Mouse (Mus musculus) adrenal gland, postnatal 36 days (tissue): ENCODE results near the gene Zfp287. TPM values are rescaled to one million over a fixed set of nuclear protein-coding genes. Genes with fewer than 3 reads are reported as not detected.
A peak's percentile ranks its signal among the peaks of the same experiment; 100 is the strongest.
"Not testable (repeated sequence)": the region's sequence is repeated elsewhere in the genome, so short reads cannot be mapped to it uniquely, and the experiment has no call there.

Experiments
- DNase-seq, 2 experiments: peaks; one replicate each; pipeline ENCODE4 v3.0.0; 2021; ENCODE audit warnings: mixed read lengths in 1 of 2
- long read RNA-seq, 2 experiments: library from polyadenylated mRNA; stranded (forward); transcript quantifications; one replicate each; pipeline ENCODE4 v2.0.0; 2021; ENCODE audit warnings: borderline sequencing depth in 2 of 2
- total RNA-seq, 2 experiments: library from RNA; stranded (reverse); gene quantifications; 2 replicates each; pipeline ENCODE4 v1.2.3; 2021

Zfp287 gene
- 1 to 10 TPM; 3.2 to 3.8 TPM for total RNA-seq
- long read RNA-seq, experiment 1, partial matches to known transcripts, result 1 of 1 reads
- long read RNA-seq, experiment 1, other reads (novel, unspliced or antisense), result 0 of 1 reads
- long read RNA-seq, experiment 2, partial matches to known transcripts, result 0 of 3 reads
- long read RNA-seq, experiment 2, other reads (novel, unspliced or antisense), result 2 of 3 reads

DNA sequence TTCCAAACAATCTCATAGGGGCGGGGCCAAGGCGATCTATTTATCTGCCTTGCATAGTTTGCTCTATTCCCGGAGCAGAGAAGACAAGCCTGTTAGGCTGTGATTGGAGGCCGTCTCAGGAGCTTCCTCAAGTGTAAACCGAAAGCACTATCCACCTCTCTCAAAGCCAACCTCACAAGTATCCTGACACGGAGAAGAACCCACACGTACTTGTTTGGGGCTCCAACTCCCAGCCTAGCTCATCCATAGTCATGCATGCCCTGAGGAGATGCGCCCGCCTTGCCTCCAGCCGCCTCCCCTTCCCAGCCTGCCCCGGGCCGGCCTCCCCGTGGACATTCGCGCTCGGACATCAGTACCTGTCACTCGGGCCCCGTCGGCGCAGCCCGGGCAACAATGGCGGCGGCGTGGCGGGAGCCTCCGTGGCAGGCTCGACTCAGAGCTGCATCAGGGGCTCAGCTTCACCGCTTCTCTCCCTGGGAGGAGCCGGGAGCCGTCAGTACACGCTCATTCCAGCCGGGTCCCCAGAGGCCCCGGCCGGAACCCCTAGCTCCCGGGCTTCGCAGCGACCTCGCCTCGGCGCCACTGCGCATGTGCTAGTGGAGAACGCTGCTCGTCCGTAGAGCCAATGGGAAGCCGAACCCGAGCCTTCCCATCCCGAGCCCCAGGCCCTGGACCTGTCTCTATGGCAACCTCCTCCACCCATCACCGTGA, at the start of gene Zfp287:
Zfp287 (minus strand) TSS at position 595 of the 711 bp plus-strand sequence.
- DNase-seq, result peak; percentile 91 to 93

DNA sequence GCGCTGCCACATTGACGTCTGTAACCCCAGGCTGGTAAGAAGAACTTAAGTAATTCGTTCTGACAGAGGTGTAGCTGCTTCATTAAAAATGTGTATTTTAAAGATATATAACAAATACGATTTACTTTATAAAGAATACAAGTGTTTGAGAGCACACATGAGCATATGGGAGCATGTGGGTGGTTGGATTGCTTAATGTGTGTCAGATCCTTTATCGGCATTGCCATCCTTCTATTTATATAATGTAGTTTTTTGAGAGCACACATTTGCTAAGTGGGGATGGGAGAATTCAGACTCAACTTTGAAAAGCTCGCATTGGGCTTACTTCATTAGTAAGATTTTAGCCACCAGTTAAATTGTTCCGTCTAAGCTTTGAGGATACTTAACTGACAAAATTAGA, 44.8 kb upstream of the Zfp287 start:
- no peak for DNase-seq

DNA sequence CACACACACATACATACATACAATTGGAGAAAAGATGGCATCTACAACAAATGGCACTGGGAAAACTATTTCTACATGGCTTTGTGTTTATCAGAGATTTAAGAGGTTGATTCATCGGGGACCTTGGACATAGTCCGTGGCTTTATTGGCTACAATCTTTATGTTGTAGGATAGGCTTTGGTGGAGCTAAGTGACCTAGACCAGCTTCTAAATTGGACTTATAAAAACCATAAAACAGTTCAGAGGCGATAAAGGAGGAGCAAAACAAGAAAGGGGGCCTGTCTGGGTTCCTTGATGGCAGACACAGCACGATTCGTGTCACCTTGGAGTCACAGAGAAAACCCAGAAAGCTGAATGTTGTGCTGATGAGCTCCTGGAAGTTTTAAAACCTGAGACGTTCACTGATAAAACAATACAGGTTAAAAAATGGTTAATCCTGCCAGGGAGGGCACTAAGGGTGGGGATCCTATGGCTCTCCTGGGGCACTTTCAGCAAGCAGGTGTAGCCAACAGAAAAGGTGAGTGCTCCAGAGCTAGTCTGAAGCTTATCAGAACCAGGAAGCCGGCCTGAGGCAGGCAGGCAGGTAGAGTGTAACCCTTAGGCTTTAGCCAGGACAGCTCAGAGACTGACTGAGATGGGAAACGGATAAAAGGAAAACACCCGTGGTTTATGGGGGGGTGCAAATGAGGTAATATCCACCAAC, 29.2 kb upstream of the Zfp287 start:
- no peak for DNase-seq

DNA sequence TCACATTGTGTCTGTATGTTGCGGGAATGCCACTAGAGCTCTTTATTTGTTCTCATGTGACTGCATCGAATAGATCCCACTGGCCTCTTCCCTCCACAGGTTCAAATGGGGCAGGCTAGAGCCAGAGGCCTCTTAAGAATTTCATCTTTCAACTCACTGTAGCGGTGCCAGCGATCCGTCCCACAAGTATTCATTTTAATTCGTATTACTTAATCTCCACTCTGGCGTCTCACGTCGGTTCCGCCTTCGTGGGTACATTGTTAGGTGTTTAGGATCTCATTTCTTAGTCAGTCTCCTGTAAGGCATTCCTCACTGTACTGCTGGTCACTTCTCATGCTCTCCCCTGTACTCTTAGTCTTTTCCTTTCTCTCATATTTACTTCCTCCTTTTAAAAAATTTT, 26.8 kb upstream of the Zfp287 start:
- no peak for DNase-seq

DNA sequence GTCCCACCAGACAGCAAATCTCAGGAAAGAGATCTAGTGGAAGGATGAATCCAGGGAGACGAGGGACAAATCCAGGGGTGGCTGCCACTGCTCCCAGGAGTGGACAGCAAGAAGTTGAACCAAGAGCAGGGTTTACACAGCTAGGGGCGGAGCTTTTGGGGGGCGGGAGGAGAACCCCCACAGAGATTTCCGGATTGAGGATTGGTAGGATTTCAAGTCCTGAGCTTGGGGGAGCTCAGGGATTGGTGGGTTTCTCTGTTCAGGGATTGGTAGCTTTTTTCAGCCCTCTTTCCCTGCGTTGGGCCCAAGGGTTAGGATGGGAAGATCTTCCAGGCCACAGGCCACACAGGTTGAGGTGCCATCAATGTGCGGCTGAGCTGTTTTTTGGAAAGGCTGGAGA, 26.2 kb upstream of the Zfp287 start:
- no peak for DNase-seq

DNA sequence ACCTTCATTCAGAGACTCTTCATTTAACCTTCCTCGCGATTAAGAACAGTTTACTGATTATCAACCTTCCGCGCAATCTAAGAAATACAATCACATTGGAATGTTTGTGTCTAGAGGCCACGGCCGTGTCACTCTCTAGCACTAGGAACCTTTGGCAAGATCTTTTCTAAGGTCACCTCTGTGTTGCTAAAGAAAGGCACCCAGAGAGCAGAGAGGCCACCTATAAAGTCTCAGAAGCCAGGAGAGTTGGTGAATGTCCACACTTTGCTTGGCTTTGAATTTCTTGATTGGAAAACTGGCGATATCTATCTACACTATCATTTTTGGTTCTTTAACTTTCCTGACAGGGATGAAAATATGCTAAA, 25.4 kb upstream of the Zfp287 start:
- DNase-seq, result no peak

DNA sequence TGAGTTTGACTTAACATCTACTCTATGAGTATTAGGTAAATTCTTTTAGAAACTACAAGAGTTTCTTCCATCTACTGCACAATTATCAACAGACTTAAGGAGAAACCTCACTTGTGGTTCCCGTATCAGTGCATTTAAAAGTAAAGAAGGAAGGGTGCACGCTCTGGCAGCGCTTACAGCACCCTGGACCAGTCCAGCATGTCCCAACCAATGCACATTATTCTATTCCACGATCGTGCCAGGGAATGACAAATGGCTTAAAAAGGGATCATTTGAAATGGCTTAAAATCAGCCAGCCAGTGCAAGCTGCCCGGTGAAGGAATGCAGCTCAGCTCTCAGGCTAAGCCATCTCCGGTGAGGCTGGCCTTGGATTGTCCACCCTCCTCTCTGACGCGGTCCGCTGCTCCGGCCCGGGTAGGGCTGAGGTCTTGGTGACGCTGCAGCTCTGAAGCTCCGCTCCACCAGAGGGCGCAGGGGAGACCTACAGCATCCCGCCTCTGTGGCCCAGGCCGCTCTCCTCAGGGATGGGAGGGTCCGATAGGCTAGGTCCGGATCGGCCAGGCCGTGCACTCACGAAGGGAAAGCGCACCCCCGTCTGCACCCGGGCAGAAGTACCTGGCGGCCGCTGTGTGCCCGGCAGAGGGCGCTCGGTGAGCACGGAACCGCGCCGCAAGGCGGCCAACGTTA, 24.9 kb upstream of the Zfp287 start:
- peak; percentile 97 to 98 for DNase-seq

DNA sequence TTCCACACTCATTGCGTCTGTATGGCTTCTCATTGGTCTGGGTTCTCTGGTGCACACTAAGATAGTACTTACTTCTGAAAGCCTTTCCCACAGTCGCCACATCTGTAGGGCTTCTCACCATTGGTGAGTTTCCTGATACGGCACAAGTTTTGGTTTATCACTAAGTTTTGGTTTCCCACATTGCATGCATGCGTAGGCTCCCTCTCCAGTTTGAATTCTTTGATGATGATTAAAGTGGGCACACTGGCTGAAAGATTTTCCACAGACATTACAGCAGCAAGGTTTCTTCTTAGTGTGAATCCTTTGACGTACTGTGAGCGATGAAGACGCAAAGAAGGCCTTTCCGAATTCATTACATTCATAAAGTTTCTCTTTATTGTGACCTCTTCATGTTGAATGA, 21.1 kb upstream of the Zfp287 start, which contains the start of gene Gm10428:
Gm10428 (plus strand) TSS at position 321 of the 400 bp plus-strand sequence.
- DNase-seq, result no peak

DNA sequence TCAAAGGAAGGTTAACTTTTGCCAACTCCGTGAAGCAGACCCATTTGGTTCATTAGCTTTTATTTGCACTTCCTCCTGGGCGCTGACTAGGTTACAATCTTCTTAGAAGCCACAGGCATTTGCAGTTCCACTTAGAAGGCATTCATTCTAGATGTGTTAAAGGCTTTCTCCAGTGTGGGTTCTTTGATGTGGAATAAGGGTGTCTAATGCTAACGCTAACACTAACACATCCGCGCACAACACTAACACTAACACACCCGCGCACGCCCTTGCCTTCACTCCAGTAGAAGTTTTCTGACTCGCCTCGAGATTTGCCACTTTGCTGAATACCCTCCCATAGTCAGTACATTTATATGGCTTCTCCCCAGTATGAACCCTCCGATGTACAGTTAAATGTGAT, 20.5 kb upstream of the Zfp287 start:
- no peak for DNase-seq

DNA sequence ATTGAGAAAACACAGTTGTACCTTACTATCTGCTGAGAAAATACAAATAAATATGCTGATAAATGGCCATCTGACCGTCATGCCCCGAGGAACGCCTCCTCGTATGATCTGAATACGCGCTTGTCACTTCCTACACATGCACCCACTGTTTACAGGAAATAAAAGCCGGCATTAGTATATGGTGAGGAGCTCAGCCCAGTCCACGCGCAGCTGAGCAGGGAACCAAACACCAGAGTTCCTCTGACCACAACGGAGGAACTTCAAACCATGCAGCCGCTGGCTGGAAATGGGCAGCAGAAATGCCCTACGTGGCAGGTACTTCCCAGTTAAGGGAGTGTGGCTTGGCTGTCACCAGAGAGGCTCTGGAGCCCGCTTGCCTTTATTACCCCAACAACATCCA, 17.7 kb upstream of the Zfp287 start:
- not testable (repeated sequence) for DNase-seq

DNA sequence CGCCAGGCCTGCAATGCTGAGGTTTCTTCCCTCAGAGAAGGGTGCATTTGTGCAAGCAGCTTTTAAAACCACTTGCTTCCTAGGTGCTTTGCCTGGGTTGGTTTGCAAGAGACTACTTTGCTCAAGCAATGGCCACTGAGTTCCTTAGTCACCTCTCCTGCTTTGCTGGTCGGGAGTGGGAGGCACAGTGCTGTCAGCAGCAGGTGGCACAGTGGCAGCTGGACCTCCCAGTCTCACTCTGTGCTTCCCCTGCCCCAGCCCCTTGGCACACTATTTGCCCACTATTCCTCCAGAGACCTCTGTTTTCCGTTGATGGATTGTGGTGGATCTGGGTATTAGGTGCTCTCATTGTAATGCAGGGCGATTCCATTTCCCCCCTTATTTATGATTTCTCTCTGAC, 16.4 kb upstream of the Zfp287 start:
- DNase-seq, result no peak

DNA sequence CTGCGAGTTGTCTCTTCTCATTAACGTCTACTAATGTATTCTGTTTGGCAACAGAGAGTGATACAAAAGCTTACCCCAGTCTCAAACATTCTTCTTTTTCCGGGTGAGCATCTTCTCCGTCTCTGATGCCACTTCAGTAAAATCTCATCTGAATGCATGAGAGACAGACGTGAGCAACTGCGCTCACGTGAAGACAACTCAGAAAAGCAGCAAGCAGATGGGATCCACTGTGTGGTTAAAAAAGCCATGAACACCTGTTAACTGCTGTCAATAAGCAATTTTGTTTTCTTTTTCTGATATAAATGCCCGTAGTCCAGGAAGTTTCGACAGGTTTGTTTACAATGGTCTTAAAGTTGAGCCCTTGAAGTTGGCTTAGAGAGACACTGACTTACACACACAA, 15.5 kb upstream of the Zfp287 start:
- DNase-seq, result no peak

DNA sequence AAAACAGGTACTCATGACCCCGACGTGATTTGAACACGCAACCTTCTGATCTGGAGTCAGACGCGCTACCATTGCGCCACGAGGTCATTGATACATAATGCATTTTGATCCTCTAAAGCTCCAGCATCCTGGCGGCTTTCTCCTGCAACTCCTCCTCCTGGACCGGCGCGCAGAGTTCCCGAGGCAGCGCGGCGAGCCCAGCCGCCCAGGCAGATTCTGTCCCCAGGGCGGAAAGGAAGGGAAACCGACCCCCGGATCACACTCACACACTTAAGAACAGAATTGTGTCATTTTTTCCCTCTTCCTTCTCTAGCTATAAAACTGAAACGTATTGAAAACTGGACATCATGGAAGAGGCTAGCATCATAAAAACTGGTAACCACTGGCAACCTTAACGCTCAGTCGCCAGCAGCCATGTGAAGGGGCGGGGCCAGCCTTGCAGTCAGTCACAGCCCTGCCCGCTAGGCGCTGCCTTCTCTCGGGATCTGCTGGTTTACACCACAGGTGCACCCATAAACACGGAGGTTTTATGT, 14.4 kb upstream of the Zfp287 start:
- DNase-seq, result peak; percentile 82 to 86

DNA sequence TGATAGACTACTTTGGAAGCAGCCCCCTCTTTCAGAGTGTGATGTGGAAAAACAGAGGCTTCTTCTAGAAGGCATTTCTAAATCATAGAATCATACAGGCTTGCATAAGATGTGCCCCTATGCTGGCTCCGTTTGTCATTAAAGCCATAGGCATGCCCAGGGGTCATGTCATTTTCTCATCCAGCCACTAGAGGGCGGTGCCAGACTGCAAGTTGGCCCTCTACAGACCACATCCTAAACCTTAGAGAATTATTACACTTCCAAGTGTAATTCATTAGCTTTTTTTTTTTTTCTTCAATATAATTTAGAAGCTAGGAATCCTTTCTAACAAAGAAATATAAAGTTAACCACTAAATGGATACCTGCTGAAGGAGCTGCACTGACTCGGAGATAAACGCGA, 12.4 kb upstream of the Zfp287 start:
- DNase-seq, result peak; percentile 71 to 77

DNA sequence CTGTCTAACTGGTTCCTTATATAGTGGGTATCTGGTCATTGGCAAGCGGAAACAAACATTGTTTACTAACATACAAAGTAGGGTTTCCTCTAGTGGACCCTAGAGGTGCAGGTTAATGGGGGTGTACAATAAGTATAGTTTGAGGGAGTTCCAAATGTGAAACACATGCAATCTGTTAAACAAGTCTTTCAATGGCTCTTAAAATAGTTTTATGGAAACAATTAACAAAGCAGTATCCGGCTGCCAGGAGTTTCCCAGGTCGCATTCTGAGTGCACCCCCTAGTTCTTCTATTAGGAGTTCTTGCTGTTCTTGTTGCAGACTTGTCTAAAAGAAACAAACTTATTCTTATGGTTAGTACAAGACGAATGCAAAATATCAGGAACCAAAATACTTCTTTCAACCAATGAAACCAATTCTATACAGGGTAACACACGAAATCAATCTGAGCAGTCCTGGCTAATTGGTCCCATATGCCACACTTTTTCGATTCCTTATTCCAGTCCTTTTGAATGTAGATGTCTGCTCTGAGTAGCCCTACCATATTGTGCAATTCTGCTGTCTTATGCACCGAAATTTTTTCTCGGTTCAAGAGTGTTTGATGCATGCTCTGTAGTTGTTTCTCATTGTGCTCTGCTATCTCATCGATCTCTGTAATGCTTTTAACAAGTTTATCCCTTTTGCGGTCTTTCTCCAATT, 10.7 kb upstream of the Zfp287 start:
- no peak for DNase-seq

DNA sequence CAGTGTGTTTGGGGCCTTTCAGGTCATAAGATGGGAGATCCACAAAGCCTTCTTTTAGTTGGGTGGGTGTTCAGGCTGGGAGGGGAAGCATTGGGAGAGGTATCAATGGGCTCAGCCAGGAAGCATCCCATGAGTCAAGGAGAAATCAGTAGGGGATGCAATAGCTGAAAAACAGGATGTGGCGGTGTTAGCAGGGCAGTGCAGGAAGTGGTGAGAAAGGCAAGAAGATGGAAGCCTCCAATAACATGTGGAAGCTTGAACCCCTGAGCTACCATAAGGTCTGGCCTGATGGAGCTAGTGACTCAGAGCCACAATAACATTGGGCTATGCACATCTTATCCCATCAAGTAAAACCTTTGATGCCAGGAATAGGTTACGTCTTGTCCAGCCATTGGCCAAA, 9.5 kb upstream of the Zfp287 start:
- DNase-seq, result no peak

DNA sequence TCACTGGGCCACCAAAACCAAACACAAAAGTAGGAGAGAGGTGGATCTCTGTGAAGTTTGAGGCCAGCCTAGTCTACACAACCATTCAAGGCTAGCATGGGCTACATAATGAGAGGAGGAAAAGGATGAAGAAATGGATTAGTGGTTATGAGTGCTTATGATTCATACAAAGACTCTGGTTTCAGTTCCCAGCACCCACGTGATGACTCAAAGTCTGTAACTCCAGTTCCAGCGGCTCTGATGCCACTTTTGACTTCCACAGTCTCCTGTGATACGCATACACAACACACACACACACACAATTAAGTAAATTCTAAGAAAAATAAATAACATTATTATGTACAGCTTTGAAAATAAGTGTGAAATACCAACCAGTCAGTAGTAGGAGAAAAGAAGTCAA, 960 bp upstream of the Zfp287 start:
- DNase-seq, result no peak

DNA sequence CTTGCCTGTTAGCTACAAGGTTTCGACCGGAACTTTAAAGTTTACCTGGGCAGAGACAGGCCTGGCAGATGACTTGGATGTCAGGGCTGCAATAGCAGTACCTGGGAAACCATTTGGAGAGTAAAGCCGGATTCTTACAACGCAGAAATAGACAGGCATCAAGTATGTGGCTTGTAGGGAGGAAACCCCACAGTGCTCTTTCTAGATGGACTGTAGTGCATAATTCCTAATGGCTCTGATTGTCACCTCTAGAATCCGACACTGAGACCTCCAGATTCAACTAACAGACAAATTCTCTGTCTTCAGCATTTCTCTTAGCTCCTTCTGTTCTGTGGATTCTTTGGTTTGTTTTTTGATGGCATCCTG, 300 bp upstream of the Zfp287 start:
- no peak for DNase-seq

DNA sequence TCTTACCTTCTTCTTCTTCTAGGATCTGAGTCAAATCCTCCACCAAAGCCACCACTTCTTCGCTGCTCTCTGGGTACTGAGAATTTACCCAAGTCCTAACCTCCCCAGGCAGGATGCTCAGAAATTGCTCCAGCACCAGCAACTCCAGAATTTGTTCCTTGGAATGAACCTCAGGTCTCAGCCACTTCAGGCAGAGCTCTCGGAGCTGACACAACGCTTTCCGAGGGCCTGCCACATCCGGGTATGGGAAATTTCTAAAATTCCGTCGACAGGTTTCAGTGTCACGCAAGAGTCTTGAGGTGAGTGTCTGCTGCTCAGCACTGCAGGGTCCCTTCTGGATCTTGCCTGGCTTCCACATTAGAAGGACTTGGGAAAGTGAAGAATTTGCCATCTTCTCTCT, 3.4 kb downstream of the Zfp287 start:
- DNase-seq, result no peak

DNA sequence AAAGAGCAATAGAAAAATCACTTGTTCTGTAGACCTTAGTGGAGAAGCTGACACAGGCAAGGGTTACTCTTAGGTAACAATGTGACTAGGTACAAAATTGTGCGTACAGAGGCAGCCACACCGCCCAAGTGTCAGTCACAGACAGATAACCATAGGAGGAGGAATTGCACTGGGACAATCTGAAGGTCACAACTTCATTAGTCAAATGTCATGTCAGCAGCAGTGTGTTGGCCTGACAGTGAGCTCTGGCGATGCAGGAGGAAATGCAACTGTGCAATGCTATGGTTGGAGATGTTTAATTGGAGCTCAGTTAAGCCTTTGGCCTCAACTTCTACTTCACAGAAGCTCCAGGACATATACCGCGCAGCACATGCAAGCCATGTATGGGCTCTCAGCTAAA, 21.0 kb downstream of the Zfp287 start:
- peak; percentile 12 to 26 for DNase-seq

DNA sequence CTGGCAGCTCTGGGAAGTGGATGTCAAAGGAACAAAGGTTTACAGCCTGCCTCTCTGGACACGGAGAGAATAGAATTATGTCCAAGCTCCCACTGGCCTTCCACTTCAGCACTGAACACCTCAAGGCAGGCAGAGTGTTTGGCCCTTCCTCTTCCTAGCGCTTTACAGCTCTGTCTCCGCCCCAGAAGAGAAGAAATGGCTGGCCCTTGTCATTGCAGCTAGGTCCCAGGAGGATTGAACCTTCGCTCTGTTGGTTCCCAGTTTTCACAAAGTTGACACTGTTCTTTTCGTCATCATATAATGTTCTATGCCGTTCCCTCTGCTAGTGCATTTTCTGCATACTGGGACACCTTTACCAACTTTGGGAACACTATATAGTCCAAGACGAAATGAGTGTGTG, 23.5 kb downstream of the Zfp287 start:
- DNase-seq, result no peak

DNA sequence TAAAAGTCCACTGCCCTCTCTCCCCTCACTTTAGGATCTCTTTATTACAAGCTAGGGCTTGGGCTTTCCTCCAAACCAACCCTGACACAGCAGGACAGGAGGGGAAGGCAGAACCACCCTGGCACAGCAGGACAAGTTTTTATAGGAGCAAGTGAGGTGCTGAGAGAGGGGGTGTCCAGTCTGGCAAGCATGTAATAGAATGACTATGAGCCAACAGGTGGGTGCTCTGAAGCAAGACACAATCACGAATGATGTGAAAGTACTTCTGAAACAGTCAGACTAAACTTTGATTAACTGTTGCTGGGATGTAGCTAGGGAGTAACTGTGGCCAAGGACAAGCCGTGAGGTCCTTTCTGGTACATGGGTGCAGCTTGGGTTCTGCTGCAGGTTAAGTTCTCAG, 25.6 kb downstream of the Zfp287 start:
- no peak for DNase-seq
